Mouse (Mus musculus) testis, adult 2 months (tissue): ENCODE measurements around the gene Agap1.

ENCODE experiments used
- CTCF ChIP-seq: fragments of 200-500 bp; IDR thresholded peaks from 2 replicates; pipeline ENCODE4 v1.5.1; 2012; ENCODE audit warnings: low read depth, mild to moderate bottlenecking, inconsistent platforms, low read length, moderate library complexity; ENCODE audit not compliant: control insufficient read depth, insufficient read depth, insufficient replicate concordance
- POLR2A ChIP-seq: fragments of 200-500 bp; IDR thresholded peaks from 2 replicates; pipeline ENCODE4 v1.6.1; 2012; ENCODE audit warnings: low read depth, mild to moderate bottlenecking, inconsistent platforms, low read length, moderate library complexity; ENCODE audit not compliant: control insufficient read depth

GRCm38 (mm10) chr1:89770298-89770697 is 315.7 kb downstream of the Agap1 start:
- TF ChIP-seq CTCF (no peak), POLR2A (no peak)
